Mouse (Mus musculus) bone marrow, adult 2 months (tissue): ENCODE measurements around the gene Gm7271. TPM values are rescaled to one million over a fixed set of nuclear protein-coding genes. Genes with fewer than 3 reads are reported as not detected.

Source experiments
- H3K27ac ChIP-seq: fragments of 200-500 bp; 2 replicates; pipeline ENCODE4 v1.5.1; 2012; ENCODE audit warnings: low read depth, mild to moderate bottlenecking, control low read depth, inconsistent platforms, low read length; ENCODE audit not compliant: control insufficient read depth, poor library complexity, insufficient read depth
- H3K4me1 ChIP-seq: fragments of 200-500 bp; 2 replicates; pipeline ENCODE4 v1.6.1; 2011; ENCODE audit warnings: low read length; ENCODE audit not compliant: control insufficient read depth, insufficient read depth
- H3K4me3 ChIP-seq: fragments of 200-500 bp; replicated peaks from 2 replicates; pipeline ENCODE3; 2011; ENCODE audit warnings: mild to moderate bottlenecking, low read depth, low read length, control low read depth; ENCODE audit not compliant: control insufficient read depth
- CTCF ChIP-seq: fragments of 200-500 bp; IDR thresholded peaks from 2 replicates; pipeline ENCODE4 v1.5.1; 2011; ENCODE audit warnings: low read length, control low read depth; ENCODE audit not compliant: control insufficient read depth, insufficient read depth
- POLR2A ChIP-seq: fragments of 200-500 bp; IDR thresholded peaks from 2 replicates; pipeline ENCODE4 v1.6.1; 2011; ENCODE audit warnings: low read depth, mild to moderate bottlenecking, control low read depth, low read length, borderline replicate concordance; ENCODE audit not compliant: control insufficient read depth
- WGBS: fragments of 180-500 bp; shearing (Covaris S2); methylation state at CpG from one replicate; pipeline ENCODE4 v1.1.7; 2018; 5-methylcytosine and 5-hydroxymethylcytosine counted together
- polyA plus RNA-seq: library from polyadenylated mRNA; stranded (reverse); fragments of >200 nt; gene quantifications from 2 replicates; pipeline ENCODE4 v1.2.4, GENCODE M21; 2011; ENCODE audit warnings: low replicate concordance; ENCODE audit not compliant: missing spikeins, insufficient read depth, insufficient read length

Gene Gm7271
- polyA plus RNA-seq, 1 experiment, result not detected

- Histone ChIP-seq H3K4me3 (peak overlapping the region; percentile 39), H3K27ac (peak overlapping the region; percentile 39; the same call in 1 of the 2 replicates), H3K4me1 (peaks cover 2% of the 10 kb centered on the region)
- WGBS, result 22% methylated on average over 5 of the region's 5 CpGs
- TF ChIP-seq POLR2A (no peak), CTCF (no peak)
Measured at GRCm38 (mm10) chr5:76524623-76525022, 40.8 kb downstream of the Gm7271 start.

- Histone ChIP-seq H3K4me1 (peaks cover 2% of the 10 kb centered on the region), H3K27ac (peak overlapping the region; percentile 39; the same call in 1 of the 2 replicates), H3K4me3 (peak overlapping the region; percentile 44)
- WGBS, result 28% methylated on average over 4 of the region's 4 CpGs
- TF ChIP-seq POLR2A, result no peak
- no peak for TF ChIP-seq CTCF
Measured at GRCm38 (mm10) chr5:76525066-76525465, 41.2 kb downstream of the Gm7271 start.

- no peak for TF ChIP-seq CTCF
- no peak for TF ChIP-seq POLR2A
- Histone ChIP-seq H3K4me1 (peaks cover 2% of the 10 kb centered on the region), H3K4me3 (no peak overlapping the region), H3K27ac (no peak overlapping the region; the same call in 1 of the 2 replicates)
- 22% methylated on average over 2 of the region's 2 CpGs for WGBS
Measured at GRCm38 (mm10) chr5:76525829-76526228, 42.0 kb downstream of the Gm7271 start.

GRCm38 (mm10) chr5:76529040-76529703 lies 45.3 kb downstream of the Gm7271 start, which contains the start of gene Exoc1:
TSS of gene Exoc1 (plus strand) at chr5:76529311.
- under 1% methylated on average over 39 of the region's 39 CpGs for WGBS
- peak within 1 kb of the TSS; percentile 23; the same call in 1 of the 2 replicates for H3K27ac ChIP-seq
- peaks cover 1% of the 10 kb centered on the region; the same call in 1 of the 2 replicates for H3K4me1 ChIP-seq
- peak within 1 kb of the TSS; percentile 83 for H3K4me3 ChIP-seq
- TF ChIP-seq POLR2A (peak; percentile 30; the same call in 1 of the 2 replicates), CTCF (no peak)

GRCm38 (mm10) chr5:76529704-76530066 lies 45.8 kb downstream of the Gm7271 start:
- H3K4me3 ChIP-seq, result peak overlapping the region; percentile 83
- H3K27ac ChIP-seq, result no peak overlapping the region
- TF ChIP-seq POLR2A, result no peak
- no peak for TF ChIP-seq CTCF
- H3K4me1 ChIP-seq, result peaks cover 1% of the 10 kb centered on the region; the same call in 1 of the 2 replicates
- 4% methylated on average over 9 of the region's 9 CpGs for WGBS

GRCm38 (mm10) chr5:76533186-76533585 lies 49.3 kb downstream of the Gm7271 start:
- TF ChIP-seq CTCF, result no peak
- no peak overlapping the region for H3K4me3 ChIP-seq
- peaks cover 3% of the 10 kb centered on the region; the same call in 1 of the 2 replicates for H3K4me1 ChIP-seq
- WGBS, result 80% methylated on average over 6 of the region's 6 CpGs
- H3K27ac ChIP-seq, result no peak overlapping the region

- 52% methylated on average over 1 of the region's 1 CpGs for WGBS
- Histone ChIP-seq H3K27ac (peak overlapping the region; percentile 86), H3K4me3 (no peak overlapping the region), H3K4me1 (peaks cover 3% of the 10 kb centered on the region; the same call in 1 of the 2 replicates)
- TF ChIP-seq CTCF (no peak), POLR2A (no peak)
Measured at GRCm38 (mm10) chr5:76536231-76536630, 52.4 kb downstream of the Gm7271 start.

GRCm38 (mm10) chr5:76537578-76537977 lies 53.7 kb downstream of the Gm7271 start:
- peaks cover 3% of the 10 kb centered on the region; the same call in 1 of the 2 replicates for H3K4me1 ChIP-seq
- TF ChIP-seq POLR2A (no peak), CTCF (no peak)
- 94% methylated on average over 10 of the region's 10 CpGs for WGBS
- no peak overlapping the region for H3K27ac ChIP-seq
- no peak overlapping the region for H3K4me3 ChIP-seq
